Mouse (Mus musculus) common myeloid progenitor, adult 5-6 weeks (primary cell): Measurements from ENCODE around the gene Npnt. TPM values are rescaled to one million over a fixed set of nuclear protein-coding genes. Genes with fewer than 3 reads are reported as not detected.

Source experiments
- ATAC-seq: replicated peaks from 2 replicates; pipeline ENCODE4 v1.8.0; 2016; ENCODE audit warnings: low read depth, mild to moderate bottlenecking, moderate TSS enrichment, inconsistent platforms; ENCODE audit not compliant: poor library complexity, severe bottlenecking
- total RNA-seq: library from RNA; stranded (forward); fragments of 200-1000, 187-1606 nt; gene quantifications from 2 replicates; pipeline ENCODE4 v1.2.3, GENCODE M21; 2017

The Npnt gene
- total RNA-seq, 1 experiment from 2014 or later, result not detected

DNA sequence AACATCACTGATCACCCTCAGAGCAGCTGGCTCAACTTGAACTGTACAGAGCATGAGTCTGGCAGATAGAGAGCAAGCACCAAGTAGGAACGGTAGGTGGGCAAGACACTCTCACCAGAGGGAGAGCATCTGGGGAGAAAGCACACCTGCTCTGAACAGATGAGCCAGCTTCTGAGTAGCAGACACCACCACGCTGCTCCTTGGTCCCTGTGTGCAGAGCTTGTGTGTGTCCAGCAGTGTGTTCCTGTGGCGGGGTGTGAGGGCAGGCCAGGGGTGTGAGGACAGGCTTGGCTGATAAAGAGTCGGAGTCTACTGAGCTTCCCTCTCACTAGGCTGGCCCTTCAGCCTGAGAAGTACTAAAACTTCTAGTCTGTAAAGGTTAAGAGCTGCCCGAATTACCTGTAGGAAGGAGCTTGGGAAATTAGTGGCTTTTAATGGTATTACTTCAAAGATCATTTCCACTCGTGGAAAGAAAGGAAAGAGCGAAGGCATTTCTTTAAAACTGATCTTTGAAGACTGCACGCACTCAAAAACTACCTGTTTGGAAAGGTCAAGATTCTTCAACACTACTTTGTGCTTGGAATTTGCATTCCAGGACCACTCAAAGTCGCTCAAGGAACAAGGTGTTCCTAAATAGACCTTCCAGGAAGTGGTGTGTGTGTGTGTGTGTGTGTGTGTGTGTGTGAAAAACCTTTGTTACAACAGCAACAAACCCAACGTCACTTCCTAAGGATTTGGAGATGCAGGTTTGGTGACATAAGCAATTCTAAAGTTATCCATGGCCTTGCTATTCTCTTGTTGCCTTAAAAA, 9.7 kb downstream of the Npnt start:
- ATAC-seq, result no peak

DNA sequence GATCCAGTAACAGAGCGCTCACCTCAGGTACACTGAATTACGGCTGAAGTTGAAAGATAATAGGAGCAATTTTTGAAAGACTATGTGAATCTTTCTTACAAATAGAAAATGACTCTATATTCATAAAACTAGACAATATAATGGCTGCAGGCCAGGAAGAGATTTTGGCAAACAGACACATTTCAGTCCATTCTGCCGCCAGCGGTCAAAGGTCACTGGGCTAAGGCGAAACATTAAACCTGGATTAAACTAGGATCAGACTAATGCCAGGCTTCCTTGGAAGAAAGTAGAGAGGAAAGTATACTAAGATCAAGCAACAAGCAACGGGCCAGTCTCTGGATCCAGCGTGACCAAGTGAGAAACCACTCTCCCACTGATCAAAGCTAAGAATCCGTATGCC, 11.1 kb downstream of the Npnt start:
- no peak for ATAC-seq

DNA sequence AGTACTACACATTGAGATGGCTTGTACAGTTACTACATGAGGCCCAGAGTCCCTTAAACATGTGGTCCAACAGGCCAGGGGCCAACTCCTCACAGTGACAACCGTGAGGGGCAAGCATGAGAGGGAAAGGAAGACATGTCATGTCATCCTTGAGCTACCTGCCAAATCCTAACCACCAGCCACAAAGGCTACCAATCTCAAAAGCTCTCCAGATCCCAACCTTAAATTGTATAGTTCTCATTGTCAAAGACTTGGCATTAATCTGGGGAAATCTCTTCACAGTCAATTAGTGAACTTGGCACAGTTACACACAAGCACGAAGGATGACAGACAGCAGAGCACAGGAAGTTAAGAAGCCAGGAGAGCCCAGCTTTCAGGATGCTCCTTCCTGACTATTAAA, 15.4 kb downstream of the Npnt start:
- no peak for ATAC-seq

DNA sequence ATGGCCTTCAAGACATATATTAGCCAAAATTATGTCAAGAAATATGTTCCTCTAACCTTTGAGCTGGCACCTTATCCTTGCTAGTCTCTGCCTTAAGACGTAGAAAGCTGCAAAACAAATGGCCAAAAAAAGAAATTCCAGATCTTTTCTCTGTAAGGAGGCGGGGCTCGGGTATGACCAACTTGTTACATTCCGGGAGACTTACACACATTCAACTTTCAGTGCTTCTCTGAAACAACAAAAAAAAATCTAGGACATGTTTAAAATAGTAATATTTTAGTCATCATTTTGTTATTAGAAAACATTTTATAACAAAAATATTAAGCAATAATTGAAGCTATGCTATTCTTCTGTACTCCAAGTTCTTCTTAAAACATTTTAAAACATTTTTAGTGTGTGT, 18.6 kb downstream of the Npnt start:
- ATAC-seq, result no peak

DNA sequence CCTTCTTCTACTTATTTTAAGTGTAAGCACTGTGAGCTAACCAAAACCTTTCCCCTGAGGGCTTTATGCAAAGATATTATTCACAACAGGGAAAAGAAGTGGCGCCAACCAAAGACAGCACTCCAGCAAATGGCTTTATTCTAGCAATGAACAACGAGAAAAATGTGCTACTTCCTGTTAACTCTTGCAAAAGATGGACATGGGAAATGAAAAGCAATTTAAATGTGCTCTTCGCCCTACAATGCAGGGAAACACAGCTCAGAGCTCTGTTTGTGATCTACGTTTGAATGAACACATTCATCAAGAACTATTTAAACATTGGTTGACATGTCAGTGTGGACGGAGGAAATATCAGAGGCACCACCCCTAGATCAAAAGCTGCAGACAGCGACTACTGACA, 20.2 kb downstream of the Npnt start:
- ATAC-seq, result no peak

DNA sequence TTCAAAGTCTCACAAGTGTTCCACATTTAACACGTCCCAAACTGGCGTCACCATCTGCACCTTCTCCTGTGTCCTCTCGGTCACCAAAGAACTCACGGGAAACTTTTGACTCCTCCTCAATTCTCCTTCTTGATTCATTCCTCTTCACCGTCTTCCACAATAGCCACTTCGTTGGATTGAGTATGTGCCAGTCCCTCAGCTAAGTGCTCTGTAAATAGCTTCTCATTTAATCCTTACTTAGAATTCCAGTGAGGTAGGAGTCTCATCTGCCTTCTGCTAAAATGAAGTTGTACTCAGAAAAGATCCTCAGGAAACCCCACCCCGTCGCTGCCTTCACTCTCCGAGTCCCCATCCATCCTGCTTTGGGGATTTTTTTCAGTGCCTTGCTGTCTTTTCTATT, 21.9 kb downstream of the Npnt start:
- ATAC-seq, result no peak

DNA sequence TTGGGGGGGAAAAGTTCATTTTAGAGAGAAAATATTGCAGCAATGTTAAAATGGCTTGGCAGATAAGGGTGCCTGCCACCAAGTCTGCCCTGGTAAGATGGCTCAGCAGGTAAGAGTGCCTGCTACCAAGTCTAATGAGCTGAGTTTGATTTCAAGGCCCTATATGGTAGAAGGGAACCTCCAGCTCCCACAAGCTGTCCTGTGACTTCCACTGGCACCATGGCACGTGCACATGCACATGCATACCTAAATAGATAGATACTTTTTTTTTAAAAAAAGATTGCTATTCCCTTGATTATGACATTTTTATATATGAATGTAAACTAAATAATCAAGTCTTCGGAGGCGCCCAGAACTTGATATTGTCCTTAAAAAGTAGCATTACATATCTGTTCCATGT, 30.3 kb downstream of the Npnt start:
- no peak for ATAC-seq

DNA sequence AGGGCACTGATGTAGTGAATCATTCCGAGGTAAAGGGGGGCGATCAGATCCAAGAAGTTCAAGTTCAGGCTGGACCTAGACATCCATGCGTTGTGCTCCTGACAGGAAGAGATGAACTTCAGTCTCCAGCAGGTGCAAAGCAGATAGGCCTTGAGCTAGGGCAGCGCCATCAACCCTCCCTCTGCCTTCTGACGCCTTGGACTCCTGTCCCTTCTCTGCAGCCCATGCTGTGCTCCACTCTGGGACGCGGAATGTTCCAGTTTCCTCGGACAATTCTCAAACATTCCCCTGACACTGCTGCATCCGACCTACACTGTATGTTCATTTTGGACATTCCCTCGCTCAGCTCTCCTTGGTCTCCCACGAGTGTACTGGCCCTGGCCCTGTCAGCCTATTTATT, 30.9 kb downstream of the Npnt start:
- no peak for ATAC-seq

DNA sequence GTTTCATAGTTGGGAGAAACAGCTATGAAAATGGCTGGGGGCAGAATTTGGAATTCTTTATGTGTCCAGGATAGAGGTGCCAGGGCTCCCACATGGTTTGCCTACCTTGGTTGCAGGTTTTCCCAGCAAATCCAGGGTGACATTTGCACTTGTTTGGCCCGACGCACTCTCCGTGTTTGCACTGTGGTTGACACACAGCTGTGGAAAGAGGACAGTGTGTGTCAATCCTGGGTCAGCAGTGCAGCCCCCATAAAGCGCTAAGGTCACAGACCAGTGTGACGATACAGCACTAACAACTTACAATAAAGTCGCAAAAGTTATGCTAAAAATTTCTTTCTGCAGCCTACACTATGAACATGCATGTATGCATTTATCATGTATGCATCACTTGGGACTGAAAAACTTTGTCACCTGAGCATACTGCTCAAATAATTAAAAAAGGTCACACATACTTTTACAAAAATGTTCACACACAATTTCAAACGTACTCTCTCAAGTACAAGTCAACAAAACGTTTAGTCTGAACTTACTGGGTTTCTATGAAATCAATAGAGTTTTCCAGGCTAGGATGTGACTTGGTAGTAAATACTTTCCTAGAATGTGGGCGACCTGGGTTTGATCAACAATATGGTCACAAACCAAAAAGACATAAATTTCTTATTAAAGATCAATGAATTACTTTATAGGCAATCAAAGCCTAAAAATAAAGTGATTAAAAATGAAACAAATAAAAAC, 32.6 kb downstream of the Npnt start:
- no peak for ATAC-seq

DNA sequence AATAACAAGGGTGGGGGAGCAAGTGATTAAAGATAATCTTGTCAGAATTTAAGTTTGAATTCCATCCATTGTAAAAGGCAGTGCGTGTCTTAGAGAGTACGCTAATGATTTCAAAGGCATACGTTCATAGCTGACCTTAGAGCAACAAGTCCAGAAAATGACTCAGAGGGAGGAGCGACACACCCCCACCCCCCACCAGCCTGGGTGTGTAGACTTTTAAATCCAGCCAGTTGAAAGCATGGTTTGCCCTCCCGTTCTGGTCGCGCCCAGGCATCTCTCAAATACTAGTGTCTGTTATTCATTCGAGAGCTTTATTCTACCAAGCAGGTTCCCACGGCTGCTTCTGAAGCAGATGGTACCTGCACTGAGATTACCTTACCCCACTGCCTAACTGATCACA, 34.4 kb downstream of the Npnt start:
- no peak for ATAC-seq

DNA sequence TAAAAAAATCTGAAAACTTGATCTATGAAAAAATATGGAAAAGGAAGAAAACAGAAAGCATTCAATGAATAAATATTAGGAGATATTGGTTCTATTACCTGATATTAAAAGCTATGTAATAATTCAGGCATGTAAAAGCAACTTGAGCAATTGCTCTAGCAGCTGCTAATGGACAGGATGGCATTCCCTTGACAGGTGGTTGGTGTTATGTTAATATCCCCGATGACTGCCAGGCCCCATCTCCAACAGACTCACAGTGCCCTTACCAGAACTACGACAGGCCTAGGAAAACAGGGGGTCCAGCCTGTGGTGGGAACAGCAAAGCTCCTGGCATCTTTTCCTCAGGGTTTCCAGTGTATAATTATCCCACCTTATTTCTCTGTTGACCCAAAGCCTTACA, 37.7 kb downstream of the Npnt start:
- ATAC-seq, result no peak

DNA sequence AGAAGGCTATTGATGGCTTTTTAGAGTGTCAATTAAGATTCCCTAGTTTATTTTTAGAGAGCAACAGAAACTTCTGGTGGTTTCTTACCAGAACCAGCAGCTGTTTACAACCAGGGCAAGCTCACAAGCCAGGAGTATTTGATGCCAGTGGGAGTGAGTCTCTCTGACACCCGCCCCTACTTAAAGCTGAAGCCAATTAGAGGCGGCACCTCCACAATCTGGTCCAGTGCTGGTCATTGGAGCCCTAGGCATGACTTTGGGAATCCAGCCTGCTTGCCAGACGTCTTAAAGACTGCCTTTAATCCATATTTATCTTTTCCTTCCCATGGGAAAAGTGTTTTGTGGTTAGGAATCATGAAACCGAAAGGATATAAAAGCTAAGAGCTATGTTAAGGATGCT, 38.4 kb downstream of the Npnt start:
- ATAC-seq, result no peak

DNA sequence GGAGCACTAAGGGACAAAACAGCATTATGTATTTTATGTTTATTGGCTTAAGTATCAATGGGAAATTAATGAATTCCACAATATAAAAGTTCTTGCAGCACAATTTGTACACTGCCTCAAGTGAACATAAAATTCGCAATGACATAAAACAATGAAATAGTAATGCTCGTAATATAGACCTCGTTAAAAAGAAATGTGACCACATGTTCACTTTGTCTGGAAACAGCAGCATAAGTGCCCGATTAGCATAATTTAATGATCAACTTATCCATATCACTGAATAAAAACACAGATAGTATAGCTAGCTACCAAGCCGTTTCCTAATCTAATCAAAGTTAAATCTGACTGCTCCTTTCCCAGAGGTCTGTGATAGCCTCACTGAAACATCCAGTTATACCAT, 39.4 kb downstream of the Npnt start:
- ATAC-seq, result no peak

DNA sequence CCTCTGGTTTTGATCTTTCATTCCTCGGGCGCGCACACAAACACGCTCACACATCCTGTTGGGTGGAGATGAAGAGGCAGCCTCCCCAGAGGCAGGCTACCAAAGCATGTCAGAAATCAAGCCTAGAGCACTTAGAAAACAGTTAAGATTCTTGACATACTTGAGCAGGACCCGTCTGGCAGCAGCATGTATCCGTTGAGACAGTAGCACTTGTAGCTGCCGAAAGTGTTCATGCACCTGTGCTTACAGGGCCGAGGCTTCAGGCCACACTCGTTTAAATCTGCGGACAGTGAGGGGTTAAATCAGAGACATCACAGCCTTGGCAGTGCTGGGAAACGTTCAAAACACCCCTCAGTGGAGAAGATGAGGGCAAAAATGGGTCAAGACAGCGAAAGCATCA, 40.4 kb downstream of the Npnt start:
- no peak for ATAC-seq

DNA sequence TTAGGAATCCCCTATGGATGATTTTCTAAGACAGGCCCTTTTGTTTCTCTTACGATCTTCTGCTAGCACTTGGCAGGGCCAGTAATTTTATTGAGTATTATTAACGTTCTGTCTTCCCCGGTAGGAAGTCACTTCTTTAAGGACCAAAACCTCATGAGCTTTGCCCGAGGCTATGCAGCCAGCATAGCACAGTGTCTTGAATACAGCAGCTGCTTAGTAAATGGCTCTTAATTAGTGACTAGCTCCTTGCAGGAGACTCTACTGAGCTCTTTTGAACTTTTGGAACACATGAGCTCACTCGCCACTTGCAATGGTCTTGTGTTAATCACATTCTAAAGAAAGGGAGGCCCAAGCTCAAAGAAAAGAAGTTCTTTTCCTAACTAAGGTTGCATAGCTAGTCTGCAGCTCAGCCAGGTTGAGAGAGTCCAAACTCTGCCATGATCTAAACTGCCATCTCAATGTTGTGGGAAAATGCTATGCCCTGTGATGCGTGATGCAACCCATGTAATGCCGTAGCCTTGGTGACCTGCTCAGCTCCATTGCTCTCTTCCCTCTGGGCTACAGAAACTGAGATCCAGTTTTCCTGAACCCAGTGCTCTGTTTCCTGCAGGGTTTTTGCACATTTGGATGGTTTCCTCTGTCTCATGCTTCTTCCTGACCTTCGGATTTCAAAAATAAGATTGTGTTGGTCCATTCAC, 42.4 kb downstream of the Npnt start:
- ATAC-seq, result no peak

DNA sequence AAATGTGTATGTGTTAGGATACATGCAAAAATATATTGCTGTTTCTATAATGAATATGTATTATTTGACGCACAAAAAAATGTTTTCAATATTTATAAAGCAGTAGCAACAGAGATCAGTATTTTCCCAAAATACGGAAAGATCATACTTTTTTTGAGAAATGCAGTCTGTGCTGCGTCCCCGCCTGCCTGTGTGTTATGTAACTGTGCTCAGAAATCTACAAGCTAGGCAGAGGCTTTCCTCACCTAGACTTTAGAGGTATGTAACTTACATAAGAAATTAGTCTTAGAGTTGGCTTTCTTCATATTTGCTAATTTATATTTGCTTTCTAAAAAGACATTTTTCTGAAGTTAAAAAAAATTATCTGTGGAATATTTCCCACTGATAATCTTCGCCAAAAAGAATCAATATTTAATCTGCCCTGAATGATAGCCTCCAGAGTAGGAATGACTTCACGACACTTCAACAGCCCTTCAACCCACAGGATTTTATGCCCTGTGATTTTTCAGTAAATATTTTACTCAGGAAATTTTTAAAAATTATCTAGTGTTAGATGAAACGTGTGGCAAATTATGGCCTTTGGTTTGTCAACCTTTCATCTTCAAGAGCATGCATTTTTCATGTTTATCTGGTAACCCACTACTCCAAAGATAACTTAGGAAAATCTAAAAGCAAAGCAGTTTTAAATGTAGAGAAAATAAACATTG, 44.7 kb downstream of the Npnt start:
- ATAC-seq, result no peak

DNA sequence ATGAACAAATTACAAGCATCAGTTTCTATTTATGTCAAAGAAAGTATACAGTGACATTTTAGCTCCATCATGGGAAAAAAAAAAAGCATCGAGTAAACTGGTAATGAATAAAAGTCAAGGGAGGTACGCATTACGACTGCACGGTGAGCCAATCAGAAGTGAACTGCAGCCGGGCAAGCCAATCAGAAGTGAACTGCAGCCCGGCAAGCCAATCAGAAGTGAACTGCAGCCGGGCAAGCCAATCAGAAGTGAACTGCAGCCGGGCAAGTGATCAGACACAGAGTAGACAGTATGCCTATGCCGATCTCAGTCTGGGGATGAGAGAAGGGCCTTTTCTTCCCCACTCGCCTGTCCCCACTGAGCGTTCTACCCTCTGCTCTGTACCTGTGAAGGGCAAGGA, 46.7 kb downstream of the Npnt start:
- ATAC-seq, result no peak

DNA sequence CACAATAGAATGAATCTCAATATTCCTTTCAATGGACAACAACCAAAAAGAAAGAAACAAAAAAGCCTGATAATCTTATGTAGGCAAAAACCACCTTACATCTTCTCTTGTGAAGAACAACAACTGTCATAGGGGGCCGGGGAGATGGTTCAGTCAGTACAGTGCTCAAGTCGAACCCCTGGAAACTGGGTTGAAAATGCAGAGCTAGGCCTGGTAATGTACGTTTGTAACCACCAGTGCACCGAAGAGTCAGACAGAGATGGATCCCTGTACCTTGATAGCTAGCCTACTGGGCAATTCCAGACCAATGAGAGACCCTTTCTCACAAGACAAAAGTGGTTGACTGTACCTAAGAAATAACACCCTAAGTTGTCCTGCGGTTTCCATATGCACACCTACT, 47.2 kb downstream of the Npnt start:
- ATAC-seq, result no peak

DNA sequence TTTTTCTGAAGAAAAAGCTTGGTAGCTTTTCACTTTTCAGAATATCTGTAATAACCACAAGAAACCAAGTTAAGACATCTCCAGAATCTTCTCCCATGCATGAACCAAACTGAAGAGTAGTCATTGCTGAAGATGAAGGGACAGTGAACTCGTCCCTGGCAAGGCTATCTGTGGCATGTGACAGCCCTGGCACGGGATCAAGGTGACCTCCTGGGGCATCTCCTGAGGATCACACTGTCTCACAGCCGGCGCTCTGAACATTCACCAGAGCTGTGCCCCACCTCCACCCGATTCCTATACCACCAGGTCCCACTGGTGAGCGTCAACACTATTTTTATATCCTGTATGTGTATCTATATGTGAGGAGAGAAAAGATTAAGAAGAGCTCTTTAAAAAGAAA, 47.9 kb downstream of the Npnt start:
- ATAC-seq, result no peak

DNA sequence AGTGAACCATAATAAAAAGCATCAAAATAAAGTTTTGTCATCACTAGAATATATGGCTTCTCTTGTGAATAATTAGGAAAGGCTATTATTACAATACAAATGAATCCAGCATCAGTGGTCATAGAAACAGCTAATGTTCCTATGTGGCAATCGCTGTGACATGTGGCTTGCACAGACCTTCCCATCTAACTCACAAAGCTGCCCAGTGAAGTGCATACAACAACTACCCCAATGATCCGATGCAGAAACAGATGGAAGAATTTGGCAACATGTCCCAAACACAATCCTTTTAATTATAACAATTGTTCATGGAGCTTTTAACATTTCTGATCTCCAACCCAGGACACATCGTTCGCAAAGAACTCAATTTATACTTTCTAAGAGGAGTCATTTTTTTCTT, 52.2 kb downstream of the Npnt start:
- ATAC-seq, result no peak

DNA sequence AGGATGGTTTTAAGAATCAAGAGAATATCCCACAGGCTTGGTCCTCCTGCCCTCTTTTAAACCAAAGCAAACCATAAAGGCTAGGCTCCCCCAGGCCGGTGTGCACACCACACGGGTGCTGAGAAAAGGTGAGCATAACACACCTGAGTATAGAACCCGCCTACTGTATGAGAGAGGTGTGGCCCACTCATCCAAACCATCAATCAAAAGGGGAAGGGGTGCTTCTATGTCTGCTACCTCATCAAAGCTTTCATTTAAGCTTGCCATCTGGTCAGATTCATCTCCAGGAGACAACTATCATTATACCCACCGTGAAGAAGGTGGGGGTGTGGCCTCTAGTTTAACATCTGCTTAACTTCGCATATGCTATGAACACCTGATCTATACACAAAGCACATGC, 52.7 kb downstream of the Npnt start:
- no peak for ATAC-seq
